Mouse (Mus musculus) layer of hippocampus, postnatal 25 days (tissue): ENCODE results near the gene Ltb4r2. TPM values are rescaled to one million over a fixed set of nuclear protein-coding genes. Genes with fewer than 3 reads are reported as not detected.

Source experiments
- DNase-seq, 2 experiments: peaks; one replicate each; pipeline ENCODE4 v3.0.0; 2022; ENCODE audit warnings: mixed read lengths in 2 of 2, low spot score in 1 of 2; ENCODE audit errors: extremely low spot score in 1 of 2
- total RNA-seq, 2 experiments: library from RNA; stranded (reverse); gene quantifications; 2 replicates each; pipeline ENCODE4 v1.2.3; 2021

The Ltb4r2 gene
- total RNA-seq, 2 experiments from 2014 or later, result 0.10 to 0.19 TPM

DNA sequence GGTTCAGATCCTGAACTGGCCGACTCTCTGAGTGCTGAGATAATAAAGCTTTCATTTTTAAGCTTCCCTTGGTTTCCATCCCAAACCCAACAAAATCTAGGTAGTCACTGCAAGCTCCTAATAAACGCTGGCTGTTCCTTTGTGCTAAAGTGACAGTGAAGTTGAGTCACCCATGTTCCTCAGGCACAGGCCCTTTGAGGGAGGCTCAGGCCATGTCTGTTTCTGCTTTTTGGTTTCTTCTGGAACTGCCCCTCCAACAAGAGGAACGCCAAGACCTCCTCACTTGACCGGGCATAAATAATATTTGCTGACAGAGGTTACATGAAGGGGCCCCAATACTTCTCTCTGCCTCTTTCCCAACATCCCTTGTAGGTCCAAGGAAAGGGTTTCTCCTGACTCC, 25.5 kb upstream of the Ltb4r2 start:
- no peak for DNase-seq

DNA sequence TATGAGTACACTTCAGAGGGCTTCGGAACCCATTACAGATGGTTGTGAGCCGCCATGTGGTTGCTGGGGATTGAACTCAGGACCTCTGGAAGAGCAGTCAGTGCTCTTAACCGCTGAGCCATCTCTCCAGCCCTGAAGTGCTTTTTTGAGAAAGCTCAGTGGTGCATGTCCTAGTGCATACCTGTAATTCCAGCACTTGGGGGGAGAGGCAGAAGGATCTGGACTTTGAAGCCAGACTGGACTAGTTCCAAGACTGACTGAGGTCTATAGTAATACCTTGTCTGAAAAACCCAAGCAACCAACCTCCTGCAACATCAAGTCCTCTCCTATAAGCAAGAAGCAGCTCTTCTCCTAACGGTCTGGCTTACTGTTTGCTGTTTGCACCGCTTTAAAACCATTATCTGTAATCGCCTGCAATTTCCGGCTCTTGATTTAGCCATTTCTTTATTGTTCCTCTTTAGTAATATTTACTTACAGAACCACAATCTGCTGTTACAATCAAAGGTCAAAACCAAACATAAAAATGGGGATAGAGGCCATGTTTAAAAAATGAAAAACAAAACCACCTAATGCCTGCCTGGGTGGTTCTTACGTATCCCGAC, 24.0 kb upstream of the Ltb4r2 start:
- no peak for DNase-seq

DNA sequence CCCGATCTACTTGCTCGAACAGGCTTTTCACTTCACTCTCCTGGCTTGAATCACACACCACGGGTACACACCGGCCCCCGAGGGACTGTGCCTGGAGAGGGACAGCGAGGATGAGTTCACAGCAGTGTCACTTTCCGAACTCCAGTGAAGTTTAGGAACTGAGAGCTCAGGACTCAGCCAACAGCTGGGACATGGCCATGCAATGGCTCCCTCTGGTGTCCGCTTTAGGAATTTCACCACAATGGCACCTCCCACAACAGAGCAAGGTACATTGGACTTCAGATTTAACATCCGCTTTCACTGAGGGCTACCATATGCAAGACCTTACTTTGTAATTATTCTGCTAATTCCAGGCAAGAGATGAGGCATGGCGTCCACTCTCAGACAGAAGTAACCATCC, 17.5 kb upstream of the Ltb4r2 start:
- DNase-seq, result peak; percentile 86 to 95

DNA sequence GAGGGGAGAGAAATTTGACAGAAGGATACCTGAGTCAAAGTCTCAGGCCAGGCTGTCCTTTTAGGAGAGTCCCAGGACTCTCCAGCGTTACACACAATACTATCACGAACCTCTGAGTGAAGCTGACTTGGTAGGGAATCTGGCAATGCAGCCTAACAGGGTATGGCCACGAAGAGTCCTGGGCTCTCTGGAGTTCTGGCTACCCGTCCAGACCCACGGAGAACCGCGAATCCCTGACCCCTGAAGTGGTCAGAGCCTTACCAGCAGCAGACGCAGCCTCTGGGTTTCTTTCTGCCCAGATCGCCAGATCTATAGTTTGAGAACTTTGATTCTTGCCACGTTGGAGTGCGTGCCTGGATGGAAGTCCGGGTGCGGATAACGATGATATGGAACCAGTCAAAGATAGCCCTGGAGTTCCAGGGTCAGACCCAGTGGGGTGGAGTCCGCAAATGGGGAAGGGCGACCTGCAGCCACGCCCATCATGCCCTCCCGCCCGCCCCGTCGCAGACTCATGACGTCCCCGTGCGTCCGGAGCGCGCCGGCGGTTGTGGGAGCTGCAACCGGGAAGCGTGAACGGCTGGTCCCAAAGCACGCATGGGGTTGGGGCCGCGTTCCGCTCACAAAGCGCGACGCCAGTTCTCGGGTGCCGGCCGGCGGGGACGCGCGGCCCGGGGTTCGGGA, 15.9 kb upstream of the Ltb4r2 start, which contains the start of the genes Dhrs1 and Nop9:
Gene Dhrs1 (minus strand): TSS at position 511 of the 681 bp plus-strand sequence.
Gene Nop9 (plus strand): TSS at position 514 of the 681 bp plus-strand sequence.
- DNase-seq, result peak; percentile 77 to 85

DNA sequence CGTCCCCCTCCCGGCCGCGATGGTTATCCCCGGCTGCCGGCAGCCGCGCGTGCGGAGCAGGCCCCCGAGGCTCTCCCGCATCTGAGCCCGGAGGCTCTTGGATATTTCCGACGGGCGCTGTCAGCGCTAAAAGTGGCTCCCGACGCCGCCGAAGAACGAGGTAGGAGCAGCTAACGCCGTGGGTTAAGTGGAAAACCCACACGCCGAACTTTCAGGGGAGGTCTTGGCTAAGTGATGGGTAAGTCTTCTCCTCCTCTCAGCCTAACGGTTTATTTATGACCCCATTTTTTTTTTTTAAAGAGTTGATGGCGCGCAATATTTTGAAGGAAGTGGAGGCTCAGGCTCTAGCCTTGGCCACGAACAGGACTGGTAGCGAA, 15.4 kb upstream of the Ltb4r2 start:
- no peak for DNase-seq

DNA sequence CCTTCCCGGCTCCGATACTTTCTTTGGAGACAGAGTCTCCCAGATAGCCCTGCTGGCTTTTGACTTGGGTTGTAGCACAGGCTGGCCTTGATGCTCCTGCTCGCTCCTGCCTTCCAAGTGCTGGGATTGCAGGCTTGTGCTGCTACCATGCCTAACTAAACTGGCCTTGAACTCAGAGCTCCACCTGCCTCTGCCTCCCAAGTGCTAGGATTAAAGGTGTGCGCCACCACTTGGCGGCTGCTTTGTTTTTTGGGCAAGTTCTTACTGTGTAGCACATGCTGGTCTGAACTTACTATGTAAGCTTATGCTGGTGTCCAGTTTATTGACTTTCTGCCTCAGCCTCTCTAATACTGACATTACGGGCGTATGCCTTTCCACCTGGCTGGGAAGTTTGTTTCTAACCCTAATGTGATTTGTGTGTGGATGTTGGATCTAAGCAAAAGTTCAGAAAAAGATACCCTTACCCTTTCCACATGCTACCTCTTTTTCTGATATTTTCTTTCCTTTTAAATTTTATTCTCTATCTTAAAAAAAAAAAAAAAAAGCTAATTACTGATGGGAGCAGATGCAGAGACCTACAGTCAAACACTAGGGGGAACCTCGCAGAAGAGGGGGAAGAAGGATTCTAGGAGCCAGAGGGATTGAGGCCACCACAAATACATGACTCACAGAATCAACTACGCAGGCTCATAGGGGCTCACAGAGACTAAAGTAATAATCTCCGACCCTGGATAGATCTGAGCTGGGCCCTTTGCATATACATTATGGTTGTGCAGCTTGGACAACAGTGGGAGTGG, 14.0 kb upstream of the Ltb4r2 start:
- no peak for DNase-seq

DNA sequence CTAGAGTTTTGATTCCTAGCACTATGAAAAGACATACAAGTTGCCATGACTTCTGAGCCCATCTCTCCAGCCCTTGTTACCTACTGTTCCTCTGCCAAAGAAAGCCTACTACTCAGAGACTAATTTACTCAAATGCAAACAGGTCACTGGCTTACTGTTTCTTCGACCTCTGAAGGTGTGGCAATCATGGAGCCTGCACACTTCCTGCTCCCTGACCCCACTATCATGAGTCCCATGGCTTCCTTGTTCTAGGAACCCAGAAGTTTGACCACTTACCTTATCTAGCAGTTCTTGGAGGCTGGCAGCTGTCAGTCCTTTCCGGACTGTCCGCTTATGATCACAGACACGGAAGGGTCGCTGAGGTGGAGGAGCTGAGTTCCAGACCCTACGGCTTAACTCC, 3.7 kb upstream of the Ltb4r2 start:
- DNase-seq, result no peak

DNA sequence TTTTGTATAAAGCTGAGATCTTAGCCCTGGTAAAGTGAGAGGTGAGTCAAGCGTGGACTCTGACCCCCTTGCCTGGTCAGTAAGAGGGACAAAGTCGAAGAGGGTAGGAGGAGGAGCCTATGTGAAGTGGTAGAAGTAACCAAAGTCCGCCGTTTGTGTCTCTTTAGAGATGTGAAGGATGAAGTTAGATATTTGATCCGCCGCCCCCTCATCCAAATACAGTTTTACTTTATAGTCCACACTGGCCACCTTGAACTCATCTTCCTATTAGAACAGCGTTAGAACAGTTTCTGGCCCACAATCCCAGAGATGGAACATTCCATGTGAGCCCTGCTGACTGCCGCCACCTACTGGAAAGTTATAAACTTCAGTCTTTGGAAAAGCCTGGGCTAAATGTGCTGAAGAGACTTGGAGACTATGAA, 2.9 kb upstream of the Ltb4r2 start, which contains the start of gene Cideb:
Gene Cideb (minus strand): TSS at position 96 of the 422 bp plus-strand sequence.
- peak in 1 of 2 experiments; percentile 29 for DNase-seq

DNA sequence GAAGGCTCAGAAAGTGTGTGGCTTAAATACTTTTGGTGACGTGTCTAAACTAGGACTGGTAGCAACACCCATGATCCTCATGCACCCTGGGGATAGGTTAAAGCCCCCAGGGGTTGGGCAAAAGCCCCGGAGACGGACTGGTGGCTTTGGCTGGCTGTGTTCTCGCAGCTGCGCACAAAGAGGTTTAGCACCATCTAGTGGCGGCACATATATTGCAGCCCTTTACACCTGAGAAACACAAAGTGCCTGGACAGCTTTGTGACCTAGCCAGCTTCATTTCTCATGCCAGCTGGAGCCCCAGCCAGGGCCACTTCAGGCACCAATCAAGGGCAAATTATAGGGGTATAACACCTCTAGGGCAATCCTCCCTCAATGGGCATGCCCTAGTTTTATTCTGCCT, 1.1 kb upstream of the Ltb4r2 start:
- peak; percentile 73 to 94 for DNase-seq

DNA sequence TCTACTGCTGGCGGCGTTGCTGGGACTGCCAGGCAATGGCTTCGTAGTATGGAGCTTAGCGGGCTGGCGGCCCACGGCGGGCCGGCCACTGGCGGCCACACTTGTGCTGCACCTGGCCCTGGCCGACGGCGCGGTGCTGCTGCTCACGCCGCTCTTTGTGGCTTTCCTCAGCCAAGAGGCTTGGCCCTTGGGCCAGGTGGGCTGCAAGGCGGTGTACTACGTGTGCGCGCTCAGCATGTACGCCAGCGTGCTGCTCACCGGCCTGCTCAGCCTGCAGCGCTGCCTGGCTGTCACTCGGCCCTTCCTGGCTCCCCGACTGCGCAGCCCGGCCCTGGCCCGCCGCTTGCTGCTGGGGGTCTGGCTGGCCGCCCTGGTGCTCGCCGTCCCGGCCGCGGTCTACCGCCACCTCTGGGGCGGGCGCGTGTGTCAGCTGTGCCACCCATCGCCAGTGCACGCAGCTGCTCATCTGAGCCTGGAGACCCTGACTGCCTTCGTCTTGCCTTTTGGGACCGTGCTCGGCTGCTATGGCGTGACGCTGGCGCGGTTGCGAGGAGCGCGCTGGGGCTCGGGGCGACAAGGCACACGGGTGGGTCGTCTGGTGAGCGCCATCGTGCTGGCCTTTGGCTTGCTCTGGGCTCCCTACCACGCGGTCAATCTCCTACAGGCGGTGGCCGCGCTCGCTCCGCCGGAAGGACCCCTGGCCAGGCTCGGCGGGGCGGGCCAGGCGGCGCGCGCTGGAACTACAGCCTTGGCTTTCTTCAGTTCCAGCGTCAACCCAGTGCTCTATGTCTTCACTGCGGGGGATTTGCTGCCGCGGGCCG, 983 bp downstream of the Ltb4r2 start:
- peak; percentile 23 to 34 for DNase-seq

DNA sequence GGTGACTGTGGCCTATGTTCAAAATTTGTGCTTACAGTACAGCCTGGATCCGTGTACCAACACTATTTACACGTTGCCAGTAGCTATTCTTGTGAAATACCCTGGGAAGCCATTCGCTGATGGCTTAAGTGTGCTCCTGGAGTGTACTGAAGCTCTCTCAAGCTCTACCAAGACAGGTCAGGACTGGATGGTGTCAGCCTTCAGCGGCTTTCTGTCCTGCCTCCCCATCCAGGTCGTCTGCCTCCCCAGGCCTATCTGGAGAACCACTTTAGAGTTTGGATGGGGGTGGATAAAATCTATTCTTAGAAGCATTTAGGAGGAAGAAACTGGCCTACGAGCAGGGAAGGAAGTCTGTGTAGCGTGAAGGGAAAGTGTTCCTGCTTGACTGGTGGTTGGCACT, 1.9 kb downstream of the Ltb4r2 start:
- no peak for DNase-seq

DNA sequence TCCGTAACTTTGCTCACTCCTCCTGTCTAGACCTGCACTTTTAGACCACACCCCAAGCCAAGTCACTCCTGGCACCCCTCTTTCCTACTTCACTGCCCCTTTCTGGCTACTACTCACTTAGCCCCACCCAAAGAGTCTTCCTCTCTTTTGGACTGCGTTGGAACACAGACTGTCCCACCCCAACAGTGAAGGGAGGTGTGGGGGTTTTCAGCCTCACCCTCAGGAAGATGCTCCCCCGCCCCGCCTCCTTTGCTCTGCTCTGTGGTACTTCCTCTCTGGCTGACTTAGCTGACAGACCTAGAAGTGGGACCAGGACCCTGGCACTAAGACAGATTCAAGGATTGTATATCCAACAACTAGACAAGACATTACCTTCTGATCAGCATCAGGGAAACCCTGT, 4.5 kb downstream of the Ltb4r2 start, which contains the start of gene Ltb4r1:
Gene Ltb4r1 (plus strand): TSS at position 267 of the 400 bp plus-strand sequence.
- DNase-seq, result no peak

DNA sequence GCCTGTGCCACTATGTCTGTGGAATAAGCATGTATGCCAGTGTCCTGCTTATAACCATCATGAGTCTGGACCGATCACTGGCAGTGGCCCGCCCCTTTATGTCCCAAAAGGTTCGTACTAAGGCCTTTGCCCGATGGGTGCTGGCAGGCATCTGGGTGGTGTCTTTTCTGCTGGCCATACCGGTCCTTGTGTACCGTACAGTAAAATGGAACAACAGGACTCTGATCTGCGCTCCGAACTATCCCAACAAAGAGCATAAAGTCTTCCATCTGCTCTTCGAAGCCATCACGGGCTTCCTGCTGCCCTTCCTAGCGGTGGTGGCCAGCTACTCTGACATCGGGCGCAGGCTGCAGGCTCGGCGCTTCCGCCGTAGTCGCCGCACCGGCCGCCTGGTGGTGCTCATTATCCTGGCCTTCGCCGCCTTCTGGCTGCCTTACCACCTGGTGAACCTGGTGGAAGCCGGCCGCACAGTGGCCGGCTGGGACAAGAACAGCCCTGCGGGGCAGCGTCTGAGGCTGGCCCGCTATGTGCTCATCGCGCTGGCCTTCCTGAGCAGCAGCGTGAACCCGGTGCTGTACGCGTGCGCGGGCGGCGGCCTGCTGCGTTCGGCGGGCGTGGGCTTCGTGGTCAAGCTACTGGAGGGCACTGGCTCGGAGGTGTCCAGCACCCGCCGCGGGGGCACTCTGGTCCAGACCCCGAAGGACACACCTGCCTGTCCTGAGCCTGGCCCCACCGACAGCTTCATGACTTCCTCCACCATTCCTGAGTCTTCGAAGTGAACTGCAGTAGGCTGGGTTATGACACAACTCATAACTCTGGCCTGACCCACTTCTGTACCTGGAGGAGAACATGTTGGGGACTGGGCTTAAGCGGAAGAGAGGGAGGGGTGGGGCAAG, 6.5 kb downstream of the Ltb4r2 start:
- peak in 1 of 2 experiments; percentile 33 for DNase-seq

DNA sequence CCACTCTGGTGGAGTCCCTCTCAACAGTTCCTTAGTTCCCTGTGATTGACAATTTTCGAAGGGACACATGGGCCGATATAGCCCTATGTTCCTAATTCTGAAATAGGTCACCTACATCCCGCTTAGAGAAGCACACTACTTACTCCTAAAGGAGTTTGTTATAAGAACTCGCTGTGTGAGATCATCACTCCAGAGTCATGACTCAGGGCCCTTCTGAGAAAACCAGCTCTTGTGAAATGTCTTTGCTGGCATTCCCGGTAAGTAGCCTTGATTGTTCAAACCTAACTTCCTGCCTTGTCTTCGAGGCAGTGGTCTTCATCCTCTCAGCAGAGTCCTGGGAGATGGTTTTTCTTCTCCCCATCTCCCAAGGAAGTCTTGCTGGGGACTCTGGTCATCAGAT, 7.3 kb downstream of the Ltb4r2 start:
- DNase-seq, result no peak

DNA sequence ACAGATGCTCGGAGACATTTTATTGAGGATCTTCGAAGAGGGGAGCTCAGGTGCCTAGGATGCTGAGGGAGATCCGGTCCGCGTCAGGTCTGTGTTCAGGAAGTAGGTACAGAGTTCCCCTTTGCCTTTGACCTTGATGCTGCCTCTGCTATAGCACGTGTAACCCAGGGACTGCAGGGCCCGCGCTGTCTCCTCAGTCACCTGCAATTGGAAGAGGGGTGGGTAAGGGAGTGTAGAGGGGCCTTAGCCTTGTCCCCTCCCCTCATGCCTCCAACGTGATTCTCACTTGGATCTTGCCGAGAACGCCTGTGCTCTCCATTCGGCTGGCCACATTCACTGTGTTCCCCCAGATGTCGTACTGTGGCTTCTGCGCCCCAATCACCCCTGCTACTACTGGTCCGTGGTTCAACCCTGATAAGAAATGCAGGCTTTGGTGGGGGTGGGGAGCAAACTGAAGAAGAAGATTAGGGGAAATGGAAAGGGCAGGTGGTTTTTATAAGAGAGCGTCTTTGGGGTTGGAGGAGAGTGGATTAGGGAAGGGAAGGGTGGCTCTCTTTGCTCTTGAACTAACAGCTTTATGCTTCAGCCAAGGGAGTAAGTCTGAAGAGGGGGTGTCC, 8.0 kb downstream of the Ltb4r2 start:
- no peak for DNase-seq

DNA sequence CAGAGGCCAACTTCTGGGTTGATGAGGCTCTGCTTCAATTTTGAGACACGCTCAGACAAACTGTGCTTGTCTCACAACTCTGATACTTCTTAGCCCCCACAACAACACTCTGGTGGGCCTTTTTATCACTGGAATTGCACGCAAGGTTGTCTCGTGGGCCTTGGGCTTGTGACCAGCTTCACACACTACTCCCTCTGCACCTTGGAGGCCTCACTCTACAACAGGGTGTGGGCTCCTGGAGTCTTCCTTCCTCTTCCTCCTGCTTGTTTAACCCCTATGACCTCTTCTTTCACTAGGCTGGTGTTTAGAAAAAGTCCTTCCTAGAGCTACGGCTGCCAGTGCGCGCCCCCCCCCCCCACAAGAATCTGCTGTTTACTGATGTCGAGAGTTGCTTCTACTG, 15.5 kb downstream of the Ltb4r2 start:
- no peak for DNase-seq

DNA sequence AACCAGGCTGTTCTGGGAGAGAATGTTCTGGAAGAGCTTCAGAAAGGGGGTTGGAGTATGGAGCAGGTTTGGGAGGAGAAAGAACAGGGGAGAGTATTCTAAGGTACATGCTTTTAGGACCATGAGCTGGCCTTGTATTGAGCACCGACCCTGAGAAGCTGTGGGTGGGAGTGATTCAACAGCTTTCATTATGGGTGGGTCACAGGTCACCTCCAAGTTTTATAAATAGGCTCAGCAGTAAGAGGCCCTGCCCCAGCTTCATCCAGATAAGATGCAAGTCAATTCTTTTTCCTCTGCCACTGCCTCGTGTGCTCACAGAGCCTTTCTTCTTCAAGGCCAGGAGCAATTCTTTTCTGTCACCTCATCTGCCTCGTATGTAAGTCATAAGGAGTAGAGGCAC, 15.9 kb downstream of the Ltb4r2 start:
- no peak for DNase-seq

DNA sequence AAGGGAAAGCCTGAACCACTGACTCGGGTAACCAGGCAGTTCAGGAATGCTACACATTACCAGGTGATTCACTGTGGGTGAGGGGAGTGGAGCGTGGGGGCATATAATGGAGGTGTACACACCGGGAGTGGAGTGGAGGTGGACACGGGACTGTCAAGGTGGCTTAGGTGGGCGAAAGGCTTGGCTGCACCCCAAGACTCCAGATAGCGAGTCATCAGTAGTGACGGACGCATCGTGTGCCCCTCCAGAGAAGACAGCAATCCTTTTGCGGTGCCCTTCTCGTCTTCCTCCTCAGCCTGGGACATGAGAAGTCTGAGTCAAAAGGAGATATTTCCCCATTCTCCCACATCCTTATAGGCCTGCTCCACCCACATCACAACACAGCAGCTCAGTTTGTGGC, 16.6 kb downstream of the Ltb4r2 start:
- no peak for DNase-seq

DNA sequence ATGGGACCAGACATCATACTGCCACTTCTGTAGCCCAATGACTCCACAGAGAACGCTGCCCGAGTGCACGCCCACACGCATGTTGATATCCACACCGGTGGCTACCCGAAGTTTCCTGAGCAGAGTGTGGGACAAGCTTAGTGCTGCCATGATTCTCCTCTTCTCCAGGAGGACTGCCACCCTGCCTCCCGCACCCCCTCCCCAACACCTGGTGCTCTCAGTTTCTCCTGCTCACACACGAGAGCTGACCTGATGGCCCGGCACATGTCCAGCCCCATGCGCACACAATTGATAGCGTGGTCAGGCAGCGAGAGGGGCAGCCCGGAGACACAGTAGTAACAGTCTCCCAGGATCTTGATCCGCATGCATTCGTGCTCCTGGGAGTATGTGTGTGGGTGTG, 17.5 kb downstream of the Ltb4r2 start:
- no peak for DNase-seq
